Mouse (Mus musculus) lung, embryonic 16.5 days (tissue): ENCODE measurements around the gene Itpr1. TPM values are rescaled to one million over a fixed set of nuclear protein-coding genes. Genes with fewer than 3 reads are reported as not detected.
A peak's percentile ranks its signal among the peaks of the same experiment; 100 is the strongest.

Experiments used
- ATAC-seq: fragments of 200-750 bp; cut with Nextera tagmentation; 2 replicates; pipeline ENCODE4 v1.8.0; 2017; ENCODE audit warnings: low read depth, mild to moderate bottlenecking, moderate library complexity
- H3K27ac ChIP-seq: fragments of 300-500 bp; sonication (generic); 2 replicates; pipeline ENCODE4 v1.5.1; 2014; ENCODE audit warnings: mild to moderate bottlenecking, control low read depth, low read length
- H3K27me3 ChIP-seq: fragments of 300-500 bp; sonication (generic); 2 replicates; pipeline ENCODE4 v1.6.1; 2014; ENCODE audit warnings: low read depth, low read length, mixed read lengths; ENCODE audit not compliant: control insufficient read depth, insufficient read depth
- H3K36me3 ChIP-seq: fragments of 300-500 bp; sonication (generic); 2 replicates; pipeline ENCODE4 v1.6.1; 2014; ENCODE audit warnings: low read length; ENCODE audit not compliant: control insufficient read depth, insufficient read depth
- H3K4me1 ChIP-seq: fragments of 300-500 bp; sonication (generic); replicated peaks from 2 replicates; pipeline ENCODE4 v1.6.1; 2014; ENCODE audit warnings: low read length, mixed read lengths; ENCODE audit not compliant: control insufficient read depth, insufficient read depth
- H3K4me2 ChIP-seq: fragments of 300-500 bp; sonication (generic); 2 replicates; pipeline ENCODE4 v1.6.1; 2014; ENCODE audit warnings: low read depth, low read length, control low read depth
- H3K4me3 ChIP-seq: fragments of 300-500 bp; sonication (generic); 2 replicates; pipeline ENCODE4 v1.5.1; 2014; ENCODE audit warnings: mild to moderate bottlenecking, low read length, control low read depth
- H3K9ac ChIP-seq: fragments of 300-500 bp; sonication (generic); 2 replicates; pipeline ENCODE4 v1.6.1; 2014; ENCODE audit warnings: low read length, control low read depth
- H3K9me3 ChIP-seq: fragments of 300-500 bp; sonication (generic); 2 replicates; pipeline ENCODE4 v1.6.1; 2016; ENCODE audit warnings: low read length; ENCODE audit not compliant: control insufficient read depth
- WGBS: fragments of 180-500 bp; shearing (Covaris S2); extraction: QIAGEN DNeasy Blood & Tissue Kit; methylation state at CpG from one replicate; pipeline ENCODE4 v1.1.7; 2014; 5-methylcytosine and 5-hydroxymethylcytosine counted together
- polyA plus RNA-seq: library from polyadenylated mRNA; unstranded; fragments of >200 nt; fragmentation: Nextera tagmentation; extraction: Ambion mirVana; gene quantifications from 2 replicates; pipeline ENCODE4 v1.2.1, GENCODE M21; 2015

Gene Itpr1
- polyA plus RNA-seq, 1 experiment from 2014 or later, result 13.0 TPM

- Histone ChIP-seq H3K27ac (no peak overlapping the region), H3K4me2 (no peak overlapping the region), H3K9me3 (no peaks in the 10 kb centered on the region), H3K9ac (no peak overlapping the region), H3K4me3 (no peak overlapping the region), H3K27me3 (no peaks in the 10 kb centered on the region), H3K4me1 (peaks cover 21% of the 10 kb centered on the region), H3K36me3 (no peaks in the 10 kb centered on the region)
- no peak for ATAC-seq
- WGBS, result 85% methylated on average over 8 of the region's 8 CpGs
Observed at GRCm38 (mm10) chr6:108244571-108244970, 31.7 kb downstream of the Itpr1 start.

- H3K4me2 ChIP-seq, result no peak overlapping the region
- WGBS, result 70% methylated on average over 3 of the region's 3 CpGs
- H3K27ac ChIP-seq, result no peak overlapping the region
- no peak for ATAC-seq
- H3K9ac ChIP-seq, result no peak overlapping the region
- H3K27me3 ChIP-seq, result no peaks in the 10 kb centered on the region
- no peaks in the 10 kb centered on the region for H3K36me3 ChIP-seq
- peaks cover 25% of the 10 kb centered on the region for H3K4me1 ChIP-seq
- no peak overlapping the region for H3K4me3 ChIP-seq
- H3K9me3 ChIP-seq, result no peaks in the 10 kb centered on the region
Observed at GRCm38 (mm10) chr6:108246369-108247085, 33.6 kb downstream of the Itpr1 start.

- no peak overlapping the region for H3K4me2 ChIP-seq
- 61% methylated on average over 3 of the region's 3 CpGs for WGBS
- no peaks in the 10 kb centered on the region for H3K27me3 ChIP-seq
Observed at GRCm38 (mm10) chr6:108247211-108247610, 34.3 kb downstream of the Itpr1 start.

GRCm38 (mm10) chr6:108248519-108248918 lies 35.6 kb downstream of the Itpr1 start:
- H3K4me1 ChIP-seq, result peaks cover 29% of the 10 kb centered on the region
- no peak overlapping the region for H3K4me2 ChIP-seq
- H3K36me3 ChIP-seq, result no peaks in the 10 kb centered on the region
- no peak overlapping the region for H3K4me3 ChIP-seq
- WGBS, result 21% methylated on average over 4 of the region's 4 CpGs
- peak; percentile 67 for ATAC-seq
- H3K9me3 ChIP-seq, result no peaks in the 10 kb centered on the region
- no peaks in the 10 kb centered on the region for H3K27me3 ChIP-seq
- H3K9ac ChIP-seq, result no peak overlapping the region
- peak overlapping the region; percentile 41 for H3K27ac ChIP-seq

More at GRCm38 (mm10) chr6:108247211-108247610, 34.3 kb downstream of the Itpr1 start:
- H3K9ac ChIP-seq, result no peak overlapping the region
- no peaks in the 10 kb centered on the region for H3K36me3 ChIP-seq
- no peak overlapping the region for H3K27ac ChIP-seq
- ATAC-seq, result no peak
- no peak overlapping the region for H3K4me3 ChIP-seq
- H3K4me1 ChIP-seq, result peaks cover 27% of the 10 kb centered on the region
- no peaks in the 10 kb centered on the region for H3K9me3 ChIP-seq

GRCm38 (mm10) chr6:108249031-108249917 lies 36.4 kb downstream of the Itpr1 start:
- H3K4me3 ChIP-seq, result no peak overlapping the region
- H3K4me2 ChIP-seq, result no peak overlapping the region
- H3K36me3 ChIP-seq, result no peaks in the 10 kb centered on the region
- H3K9ac ChIP-seq, result no peak overlapping the region
- H3K27ac ChIP-seq, result peak overlapping the region; percentile 41
- H3K9me3 ChIP-seq, result no peaks in the 10 kb centered on the region
- H3K4me1 ChIP-seq, result peaks cover 29% of the 10 kb centered on the region
- 23% methylated on average over 9 of the region's 9 CpGs for WGBS
- peak; percentile 27 for ATAC-seq
- no peaks in the 10 kb centered on the region for H3K27me3 ChIP-seq

GRCm38 (mm10) chr6:108249918-108250225 lies 37.0 kb downstream of the Itpr1 start:
- WGBS, result 49% methylated on average over 3 of the region's 3 CpGs
- no peak overlapping the region for H3K4me2 ChIP-seq
- no peaks in the 10 kb centered on the region for H3K27me3 ChIP-seq
- H3K36me3 ChIP-seq, result no peaks in the 10 kb centered on the region
- no peak overlapping the region for H3K27ac ChIP-seq
- ATAC-seq, result no peak
- peaks cover 29% of the 10 kb centered on the region for H3K4me1 ChIP-seq
- no peaks in the 10 kb centered on the region for H3K9me3 ChIP-seq
- no peak overlapping the region for H3K9ac ChIP-seq
- H3K4me3 ChIP-seq, result no peak overlapping the region

- Histone ChIP-seq H3K36me3 (no peaks in the 10 kb centered on the region), H3K4me3 (no peak overlapping the region), H3K9me3 (no peaks in the 10 kb centered on the region), H3K4me1 (peaks cover 29% of the 10 kb centered on the region), H3K9ac (no peak overlapping the region), H3K4me2 (no peak overlapping the region), H3K27ac (no peak overlapping the region), H3K27me3 (no peaks in the 10 kb centered on the region)
- no peak for ATAC-seq
- 78% methylated on average over 4 of the region's 4 CpGs for whole genome bisulfite sequencing
Observed at GRCm38 (mm10) chr6:108250416-108250815, 37.5 kb downstream of the Itpr1 start.

GRCm38 (mm10) chr6:108252565-108253360 lies 39.9 kb downstream of the Itpr1 start:
- Histone ChIP-seq H3K36me3 (no peaks in the 10 kb centered on the region), H3K4me3 (no peak overlapping the region), H3K4me2 (no peak overlapping the region), H3K27me3 (no peaks in the 10 kb centered on the region), H3K27ac (0 out of 2 replicates have a peak overlapping the region, but pooled peaks have one; percentile 16), H3K4me1 (peaks cover 29% of the 10 kb centered on the region), H3K9me3 (no peaks in the 10 kb centered on the region), H3K9ac (no peak overlapping the region)
- 68% methylated on average over 13 of the region's 13 CpGs for WGBS
- peak; percentile 57 for ATAC-seq
